Mouse (Mus musculus) stomach, embryonic 15.5 days (tissue): ENCODE results near the gene Macc1. TPM values are rescaled to one million over a fixed set of nuclear protein-coding genes. Genes with fewer than 3 reads are reported as not detected.

Source experiments
- ATAC-seq: fragments of 200-750 bp; cut with Nextera tagmentation; 2 replicates; pipeline ENCODE4 v1.8.0; 2017; ENCODE audit warnings: low read depth, moderate number of reproducible peaks, moderate TSS enrichment; ENCODE audit not compliant: insufficient read depth, low FRiP score
- H3K27ac ChIP-seq: fragments of 300-500 bp; sonication (generic); 2 replicates; pipeline ENCODE4 v1.5.1; 2015; ENCODE audit warnings: mild to moderate bottlenecking, inconsistent platforms
- H3K27me3 ChIP-seq: fragments of 300-500 bp; sonication (generic); replicated peaks from 2 replicates; pipeline ENCODE4 v1.6.1; 2015; ENCODE audit warnings: inconsistent platforms
- H3K36me3 ChIP-seq: fragments of 300-500 bp; sonication (generic); 2 replicates; pipeline ENCODE4 v1.6.1; 2015; ENCODE audit warnings: inconsistent platforms
- H3K4me1 ChIP-seq: fragments of 300-500 bp; sonication (generic); 2 replicates; pipeline ENCODE4 v1.6.1; 2015; ENCODE audit warnings: inconsistent platforms
- H3K4me2 ChIP-seq: fragments of 300-500 bp; sonication (generic); 2 replicates; pipeline ENCODE4 v1.6.1; 2015; ENCODE audit warnings: mild to moderate bottlenecking, inconsistent platforms
- H3K4me3 ChIP-seq: fragments of 300-500 bp; sonication (generic); replicated peaks from 2 replicates; pipeline ENCODE4 v1.5.1; 2015; ENCODE audit warnings: inconsistent platforms
- H3K9ac ChIP-seq: fragments of 300-500 bp; sonication (generic); 2 replicates; pipeline ENCODE4 v1.6.1; 2015; ENCODE audit warnings: inconsistent platforms
- H3K9me3 ChIP-seq: fragments of 300-500 bp; sonication (generic); 2 replicates; pipeline ENCODE4 v1.6.1; 2016; ENCODE audit warnings: inconsistent platforms
- WGBS: fragments of 180-500 bp; shearing (Covaris S2); methylation state at CpG from one replicate; pipeline ENCODE4 v1.1.7; 2015; 5-methylcytosine and 5-hydroxymethylcytosine counted together
- polyA plus RNA-seq: library from polyadenylated mRNA; unstranded; fragments of >200 nt; fragmentation: Nextera tagmentation; extraction: Ambion mirVana; gene quantifications from 2 replicates; pipeline ENCODE4 v1.2.1, GENCODE M21; 2015

Gene Macc1
- polyA plus RNA-seq, 1 experiment from 2014 or later: 4.9 TPM

DNA sequence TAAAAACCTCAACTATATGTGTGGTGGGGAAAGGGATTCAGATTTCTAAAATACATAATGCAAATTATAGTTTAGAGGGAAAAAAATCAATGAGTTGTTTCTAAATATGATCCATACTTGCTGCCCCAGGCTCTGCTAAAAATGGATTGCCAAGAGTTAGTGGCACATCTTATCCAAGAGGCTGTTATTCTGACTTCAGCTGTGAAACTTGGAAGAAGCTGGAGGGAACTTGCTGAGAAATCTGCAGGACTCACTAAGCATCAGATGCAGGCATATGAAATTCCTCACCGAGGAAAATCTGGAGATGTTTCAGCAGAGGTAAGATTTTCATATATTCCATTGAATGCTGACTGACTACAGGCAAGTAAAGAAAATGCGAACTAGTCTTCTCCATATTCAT is 136.0 kb downstream of the Macc1 start:
- Histone ChIP-seq H3K4me3 (no peak overlapping the region), H3K9ac (no peak overlapping the region), H3K9me3 (no peaks in the 10 kb centered on the region), H3K27me3 (no peaks in the 10 kb centered on the region), H3K4me1 (0 out of 2 replicates have a peak, but pooled peaks cover 3% of the 10 kb centered on the region), H3K4me2 (no peak overlapping the region), H3K36me3 (no peaks in the 10 kb centered on the region), H3K27ac (no peak overlapping the region)
- 76% methylated on average over 2 of the region's 2 CpGs for WGBS
- no peak for ATAC-seq

- 43% methylated on average over 3 of the region's 3 CpGs for WGBS
- no peak for ATAC-seq
- 0 out of 2 replicates have a peak, but pooled peaks cover 3% of the 10 kb centered on the region for H3K4me1 ChIP-seq
These were observed 137.2 kb downstream of the Macc1 start for GRCm38 (mm10) chr12:119451232-119451631.

GRCm38 (mm10) chr12:119454076-119454475 is 140.0 kb downstream of the Macc1 start:
- ATAC-seq: no peak
- 34% methylated on average over 1 of the region's 1 CpGs for WGBS
- Histone ChIP-seq H3K9me3 (no peaks in the 10 kb centered on the region), H3K36me3 (no peaks in the 10 kb centered on the region), H3K4me1 (0 out of 2 replicates have a peak, but pooled peaks cover 3% of the 10 kb centered on the region), H3K4me3 (no peak overlapping the region), H3K27me3 (no peaks in the 10 kb centered on the region), H3K9ac (no peak overlapping the region), H3K4me2 (no peak overlapping the region), H3K27ac (no peak overlapping the region)

More at GRCm38 (mm10) chr12:119451232-119451631, 137.2 kb downstream of the Macc1 start:
- Histone ChIP-seq H3K27ac (no peak overlapping the region), H3K4me3 (no peak overlapping the region), H3K9ac (no peak overlapping the region), H3K4me2 (no peak overlapping the region), H3K27me3 (no peaks in the 10 kb centered on the region), H3K9me3 (no peaks in the 10 kb centered on the region), H3K36me3 (no peaks in the 10 kb centered on the region)

- H3K9ac ChIP-seq: no peak overlapping the region
- no peak overlapping the region for H3K4me2 ChIP-seq
- ATAC-seq: no peak
- no peak overlapping the region for H3K27ac ChIP-seq
- H3K4me1 ChIP-seq: no peaks in the 10 kb centered on the region
- no peaks in the 10 kb centered on the region for H3K36me3 ChIP-seq
- 45% methylated on average over 2 of the region's 2 CpGs for WGBS
- no peaks in the 10 kb centered on the region for H3K27me3 ChIP-seq
- H3K9me3 ChIP-seq: no peaks in the 10 kb centered on the region
- H3K4me3 ChIP-seq: no peak overlapping the region
These were observed 150.2 kb downstream of the Macc1 start for GRCm38 (mm10) chr12:119464040-119464939.

DNA sequence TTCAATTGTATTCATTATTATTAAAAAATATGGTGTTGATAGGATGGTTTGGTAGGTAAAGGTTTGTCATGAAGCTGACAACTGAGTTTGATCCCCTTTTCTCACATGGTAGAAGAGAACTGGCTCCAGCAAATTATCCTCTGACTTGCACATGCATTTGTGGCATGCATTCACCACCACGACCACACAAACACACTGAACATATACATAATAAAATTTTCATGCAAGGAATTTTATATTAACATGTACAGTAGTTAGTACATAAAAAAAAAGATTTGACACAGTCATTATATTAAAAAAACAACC is 150.8 kb downstream of the Macc1 start:
- no peak overlapping the region for H3K4me2 ChIP-seq

DNA sequence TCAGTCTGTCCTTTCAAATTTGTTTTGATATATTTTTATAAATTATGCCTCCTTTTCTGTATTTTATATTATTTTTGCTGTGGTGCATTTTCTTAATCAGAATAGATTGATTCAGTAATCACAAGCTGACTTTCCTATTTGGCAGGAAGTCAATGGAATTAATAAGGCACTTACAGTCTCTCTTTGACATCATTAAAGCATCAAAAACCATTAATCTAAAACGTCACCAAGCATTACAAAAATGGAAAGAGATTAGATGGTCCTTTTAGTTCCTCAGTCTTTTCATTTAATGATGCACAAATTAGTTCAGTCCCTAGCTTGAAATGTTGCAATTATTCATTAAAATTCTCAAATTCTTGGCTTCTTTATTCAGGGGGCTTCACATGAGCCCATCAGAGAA is 153.6 kb downstream of the Macc1 start:
- ATAC-seq: no peak
- no peak overlapping the region for H3K9ac ChIP-seq
- WGBS: 64% methylated on average over 1 of the region's 1 CpGs
- H3K9me3 ChIP-seq: no peaks in the 10 kb centered on the region
- H3K4me1 ChIP-seq: no peaks in the 10 kb centered on the region
- no peak overlapping the region for H3K4me3 ChIP-seq
- H3K27ac ChIP-seq: no peak overlapping the region
- no peak overlapping the region for H3K4me2 ChIP-seq
- H3K27me3 ChIP-seq: no peaks in the 10 kb centered on the region
- no peaks in the 10 kb centered on the region for H3K36me3 ChIP-seq

More for the DNA sequence above, 150.8 kb downstream of the Macc1 start:
- Histone ChIP-seq H3K4me1 (no peaks in the 10 kb centered on the region), H3K27ac (no peak overlapping the region), H3K9me3 (no peaks in the 10 kb centered on the region), H3K9ac (no peak overlapping the region), H3K36me3 (no peaks in the 10 kb centered on the region), H3K27me3 (no peaks in the 10 kb centered on the region), H3K4me3 (no peak overlapping the region)
- WGBS: 68% methylated on average over 1 of the region's 1 CpGs
- ATAC-seq: no peak

DNA sequence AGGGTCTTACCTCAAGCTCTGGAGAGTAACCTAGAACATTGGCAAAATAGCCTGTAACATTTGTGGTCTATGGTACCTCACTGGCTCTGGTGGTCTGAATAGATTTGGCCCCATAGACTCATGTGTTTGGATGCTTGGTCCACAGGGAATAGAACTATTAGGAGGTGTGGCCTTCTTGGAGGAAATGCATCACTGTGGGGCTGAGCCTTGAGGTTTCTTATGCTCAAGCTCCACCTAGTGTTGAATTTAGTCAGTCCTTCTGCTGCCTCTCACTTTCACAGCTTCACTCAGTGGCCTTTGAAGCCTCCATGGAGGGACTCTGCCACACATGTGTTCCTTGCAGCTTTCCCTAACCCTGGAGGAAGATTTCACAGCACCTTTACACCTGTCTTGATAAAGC is 156.2 kb downstream of the Macc1 start:
- no peak for ATAC-seq
- no peaks in the 10 kb centered on the region for H3K27me3 ChIP-seq
- H3K27ac ChIP-seq: no peak overlapping the region
- no peak overlapping the region for H3K4me3 ChIP-seq
- H3K9ac ChIP-seq: no peak overlapping the region
- no peak overlapping the region for H3K4me2 ChIP-seq
- no peaks in the 10 kb centered on the region for H3K36me3 ChIP-seq
- H3K9me3 ChIP-seq: no peaks in the 10 kb centered on the region
- H3K4me1 ChIP-seq: no peaks in the 10 kb centered on the region

DNA sequence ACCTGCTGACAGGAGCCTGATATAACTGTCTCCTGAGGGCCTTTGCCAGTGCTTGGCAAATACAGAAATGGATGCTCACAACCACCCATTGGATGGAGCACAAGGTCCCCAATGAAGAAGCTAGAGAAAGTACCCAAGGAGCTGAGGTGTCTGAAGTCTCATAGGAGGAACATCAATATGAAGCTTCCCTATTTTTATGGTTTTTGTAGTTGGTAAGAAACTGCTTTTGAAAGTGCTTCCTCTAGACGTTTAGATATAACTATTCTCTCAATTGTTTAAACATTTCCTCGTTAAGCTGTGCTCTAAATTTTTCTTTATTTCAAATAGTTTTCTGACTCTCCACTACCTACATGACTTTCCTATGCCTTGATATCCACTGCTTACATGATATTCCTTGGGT is 169.2 kb downstream of the Macc1 start:
- WGBS: 55% methylated on average over 2 of the region's 2 CpGs
- ATAC-seq: no peak
- Histone ChIP-seq H3K4me3 (no peak overlapping the region), H3K36me3 (no peaks in the 10 kb centered on the region), H3K9ac (no peak overlapping the region), H3K4me1 (no peaks in the 10 kb centered on the region), H3K9me3 (no peaks in the 10 kb centered on the region), H3K27me3 (no peaks in the 10 kb centered on the region), H3K27ac (no peak overlapping the region), H3K4me2 (no peak overlapping the region)

DNA sequence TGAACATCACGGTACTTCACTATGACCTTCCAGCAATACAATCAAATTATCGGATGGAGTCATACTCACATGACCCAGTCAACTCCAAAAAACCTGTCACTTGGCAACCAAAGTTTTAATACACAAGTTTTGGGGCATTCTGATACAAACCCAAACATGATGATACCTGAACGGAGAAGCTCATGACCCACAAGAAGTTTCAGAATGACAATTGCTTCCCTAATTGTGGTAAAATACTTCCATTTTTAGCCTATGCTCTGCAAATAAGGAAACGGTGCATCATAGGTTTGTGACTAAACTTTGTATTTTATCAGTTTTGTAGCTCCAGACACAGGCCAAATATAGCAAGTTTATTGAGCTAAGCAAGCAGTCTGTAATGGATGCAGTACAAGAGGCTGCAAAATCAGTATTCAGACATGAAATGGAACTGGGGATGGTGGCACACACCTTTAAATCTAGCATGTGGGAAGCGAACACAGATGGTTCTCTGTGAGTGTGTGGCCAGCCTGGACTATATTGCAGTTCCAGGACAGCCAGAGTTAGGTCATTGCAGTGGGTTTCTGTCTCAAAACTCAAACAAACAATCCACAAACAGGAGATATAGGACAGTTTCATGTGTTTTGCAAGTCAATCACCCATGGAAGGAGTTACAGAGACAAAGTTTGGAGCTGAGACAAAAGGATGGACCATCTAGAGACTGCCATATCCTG is 170.0 kb downstream of the Macc1 start:
- Histone ChIP-seq H3K27me3 (no peaks in the 10 kb centered on the region), H3K4me1 (no peaks in the 10 kb centered on the region), H3K27ac (no peak overlapping the region), H3K4me3 (no peak overlapping the region), H3K9me3 (no peaks in the 10 kb centered on the region), H3K4me2 (no peak overlapping the region), H3K36me3 (no peaks in the 10 kb centered on the region), H3K9ac (no peak overlapping the region)
- 82% methylated on average over 5 of the region's 5 CpGs for WGBS
- no peak for ATAC-seq

DNA sequence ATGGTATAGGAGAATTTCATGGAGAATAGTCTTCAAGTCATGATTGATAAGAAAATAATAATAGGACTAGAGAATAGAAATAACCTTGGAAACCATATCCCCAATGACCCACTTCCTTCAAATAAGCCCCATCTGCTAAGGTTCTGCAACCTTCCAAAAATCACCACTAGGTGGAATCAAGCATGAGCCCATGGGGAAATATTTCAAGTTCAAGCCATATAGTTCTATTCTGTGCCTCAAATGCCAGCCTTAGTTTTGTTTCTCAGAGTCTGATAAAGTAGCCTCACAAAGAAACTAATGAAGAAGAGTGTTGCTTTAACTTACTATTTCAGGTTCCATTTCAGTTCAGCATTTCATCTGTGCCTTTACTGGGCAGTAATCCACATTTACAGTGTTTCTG is 197.1 kb downstream of the Macc1 start:
- Histone ChIP-seq H3K4me3 (no peak overlapping the region), H3K9ac (no peak overlapping the region), H3K4me1 (no peaks in the 10 kb centered on the region), H3K36me3 (no peaks in the 10 kb centered on the region), H3K27me3 (no peaks in the 10 kb centered on the region), H3K9me3 (no peaks in the 10 kb centered on the region), H3K27ac (no peak overlapping the region), H3K4me2 (no peak overlapping the region)
- ATAC-seq: no peak
